Mouse (Mus musculus): ENCODE results near the gene Tlr8. TPM values are rescaled to one million over a fixed set of nuclear protein-coding genes. Genes with fewer than 3 reads are reported as not detected.
A peak's percentile ranks its signal among the peaks of the same experiment; 100 is the strongest.

The Tlr8 gene
- polyA plus RNA-seq, 2 experiments: 0.57 to 0.67 TPM

DNA sequence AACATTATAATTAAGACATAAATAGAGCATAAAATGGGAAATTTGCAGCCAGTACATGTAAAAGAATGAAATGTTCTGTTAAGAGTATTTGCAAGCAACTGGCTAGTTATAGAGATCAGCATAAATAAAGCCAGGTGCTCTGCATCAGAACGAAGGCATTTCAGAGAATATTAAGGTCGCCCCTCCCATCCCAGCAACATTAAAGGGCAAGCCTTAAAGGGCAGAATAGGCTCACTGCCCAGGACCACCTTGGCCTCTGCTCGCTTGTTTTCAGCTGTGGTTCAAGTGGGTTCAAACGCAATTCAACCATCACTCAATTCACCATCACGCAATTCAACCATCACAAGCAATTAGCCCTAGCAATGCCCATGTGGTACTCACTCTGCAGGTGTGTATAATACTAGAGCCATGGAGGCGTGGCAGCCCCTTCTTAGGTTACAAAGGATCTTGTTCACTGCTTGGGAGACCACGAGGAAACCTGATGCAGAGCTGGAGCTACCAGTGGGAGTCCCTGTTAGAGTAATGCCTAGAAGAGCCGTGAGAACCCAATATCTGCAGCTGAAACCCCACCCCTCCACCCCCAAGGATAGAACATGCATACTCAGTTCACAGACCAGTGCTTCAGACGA is 24.7 kb downstream of the Tlr8 start:
- no peaks in the 10 kb centered on the region for H3K27me3 ChIP-seq (ENCODE audit: control insufficient read depth, insufficient read depth, low read length)
- H3K4me1 ChIP-seq (ENCODE audit: control insufficient read depth, insufficient read depth, low read length): no peaks in the 10 kb centered on the region
- H3K9me3 ChIP-seq (ENCODE audit: control insufficient read depth, low read length): no peaks in the 10 kb centered on the region
- 33% methylated on average over 9 of the region's 9 CpGs for WGBS
- TF ChIP-seq POLR2A (IDR thresholded peaks at IDR 0.05; ENCODE audit: borderline replicate concordance, extremely low read depth, insufficient read depth, insufficient read length): no peak
- no peak overlapping the region for H3K4me3 ChIP-seq (replicated peaks; ENCODE audit: low read length)
- DNase-seq (ENCODE audit: low spot score) (no peak), ATAC-seq (ENCODE audit: low FRiP score, low read depth) (no peak)
- H3K4me2 ChIP-seq (replicated peaks; ENCODE audit: low read depth, low read length, severe bottlenecking): no peak overlapping the region
- H3K36me3 ChIP-seq (ENCODE audit: control insufficient read depth, insufficient read depth, low read length): no peaks in the 10 kb centered on the region
- H3K27ac ChIP-seq (replicated peaks; ENCODE audit: low read depth, low read length): no peak overlapping the region
- no peak overlapping the region for H3K9ac ChIP-seq (ENCODE audit: low read depth, low read length, severe bottlenecking)

DNA sequence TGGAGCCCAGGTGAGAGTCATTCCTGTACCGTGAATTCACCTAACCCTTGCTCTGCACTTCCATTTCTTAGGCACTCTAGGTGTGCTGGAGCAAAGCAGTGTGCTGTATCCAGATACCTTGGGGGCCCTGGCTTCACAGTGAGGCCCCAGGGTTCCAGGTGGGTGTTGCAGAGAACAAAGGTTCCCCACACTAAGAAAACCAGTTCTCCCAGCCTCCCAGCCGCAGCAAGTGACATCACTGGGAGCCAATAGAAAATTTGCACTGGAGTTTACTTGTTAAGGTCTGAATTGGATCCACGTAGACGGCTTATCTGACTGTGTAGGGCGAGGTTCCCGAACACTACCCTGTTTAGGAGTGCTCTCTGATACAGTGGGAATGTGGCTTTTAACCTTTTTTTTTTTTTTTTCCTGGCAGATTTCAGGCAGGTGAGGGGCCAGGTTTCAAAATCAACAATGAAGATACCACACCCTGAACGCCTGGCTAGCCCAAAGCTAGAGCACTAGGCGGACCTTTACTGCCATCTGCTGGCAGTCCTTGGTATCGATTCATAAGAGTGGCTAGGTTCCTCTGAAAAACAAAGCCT is 30.9 kb downstream of the Tlr8 start:
- no peak overlapping the region for H3K9ac ChIP-seq (ENCODE audit: low read depth, low read length, severe bottlenecking)
- no peaks in the 10 kb centered on the region for H3K9me3 ChIP-seq (ENCODE audit: control insufficient read depth, low read length)
- H3K27ac ChIP-seq (replicated peaks; ENCODE audit: low read depth, low read length): no peak overlapping the region
- no peak overlapping the region for H3K4me3 ChIP-seq (replicated peaks; ENCODE audit: low read length)
- H3K4me1 ChIP-seq (ENCODE audit: control insufficient read depth, insufficient read depth, low read length): no peaks in the 10 kb centered on the region
- H3K4me2 ChIP-seq (replicated peaks; ENCODE audit: low read depth, low read length, severe bottlenecking): peak overlapping the region; percentile 16
- no peak for TF ChIP-seq POLR2A (IDR thresholded peaks at IDR 0.05; ENCODE audit: borderline replicate concordance, extremely low read depth, insufficient read depth, insufficient read length)
- ATAC-seq (ENCODE audit: low FRiP score, low read depth) (peak; percentile 74), DNase-seq (ENCODE audit: low spot score) (peak; percentile 79)
- H3K27me3 ChIP-seq (ENCODE audit: control insufficient read depth, insufficient read depth, low read length): no peaks in the 10 kb centered on the region
- 30% methylated on average over 9 of the region's 9 CpGs for WGBS
- no peaks in the 10 kb centered on the region for H3K36me3 ChIP-seq (ENCODE audit: control insufficient read depth, insufficient read depth, low read length)

DNA sequence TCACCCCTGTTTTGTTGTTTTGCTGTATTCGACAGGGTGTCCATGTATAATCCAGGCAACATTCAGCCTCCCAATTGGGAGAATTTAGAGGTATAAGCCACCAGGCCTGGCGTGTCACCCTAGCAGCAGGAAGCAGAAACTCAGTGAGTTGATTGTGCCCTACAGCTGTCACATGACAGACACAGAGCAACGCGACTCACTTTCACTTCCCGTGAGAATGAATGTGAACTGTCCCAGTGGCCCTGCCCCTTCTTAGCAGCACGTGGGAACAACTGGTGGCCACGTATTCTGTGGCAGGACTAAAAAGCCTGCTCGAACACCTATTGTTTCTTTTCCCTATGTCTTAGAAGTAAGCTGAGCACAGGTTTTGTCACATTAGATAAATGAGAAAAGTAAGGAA is 33.0 kb downstream of the Tlr8 start:
- no peak overlapping the region for H3K27ac ChIP-seq (replicated peaks; ENCODE audit: low read depth, low read length)
- DNase-seq (ENCODE audit: low spot score) (no peak), ATAC-seq (ENCODE audit: low FRiP score, low read depth) (no peak)
- H3K4me1 ChIP-seq (ENCODE audit: control insufficient read depth, insufficient read depth, low read length): no peaks in the 10 kb centered on the region
- H3K4me2 ChIP-seq (replicated peaks; ENCODE audit: low read depth, low read length, severe bottlenecking): no peak overlapping the region
- 64% methylated on average over 8 of the region's 8 CpGs for WGBS
- H3K27me3 ChIP-seq (ENCODE audit: control insufficient read depth, insufficient read depth, low read length): no peaks in the 10 kb centered on the region
- no peak for TF ChIP-seq POLR2A (IDR thresholded peaks at IDR 0.05; ENCODE audit: borderline replicate concordance, extremely low read depth, insufficient read depth, insufficient read length)
- no peaks in the 10 kb centered on the region for H3K9me3 ChIP-seq (ENCODE audit: control insufficient read depth, low read length)
- H3K9ac ChIP-seq (ENCODE audit: low read depth, low read length, severe bottlenecking): no peak overlapping the region
- H3K4me3 ChIP-seq (replicated peaks; ENCODE audit: low read length): no peak overlapping the region
- H3K36me3 ChIP-seq (ENCODE audit: control insufficient read depth, insufficient read depth, low read length): no peaks in the 10 kb centered on the region

DNA sequence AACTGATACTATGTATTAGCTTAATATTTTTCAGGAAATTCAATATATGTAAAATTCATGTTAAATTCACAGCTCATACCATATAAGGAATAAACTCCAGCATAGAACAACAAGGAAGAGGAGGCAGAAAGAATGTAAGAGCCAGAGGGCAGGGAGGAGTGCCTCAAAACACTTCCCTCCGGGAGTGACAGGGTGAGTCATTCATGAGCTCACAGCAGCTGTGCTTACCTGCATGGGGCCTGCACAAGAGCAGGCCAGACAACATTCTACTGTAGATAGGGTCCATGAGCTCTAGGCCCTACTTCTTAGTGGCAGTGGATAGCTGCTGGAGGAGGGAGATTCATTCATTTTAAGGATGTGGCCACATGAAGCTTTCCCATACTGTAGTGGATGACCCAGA is 34.3 kb downstream of the Tlr8 start:
- 40% methylated on average over 1 of the region's 1 CpGs for WGBS
- no peak for TF ChIP-seq POLR2A (IDR thresholded peaks at IDR 0.05; ENCODE audit: borderline replicate concordance, extremely low read depth, insufficient read depth, insufficient read length)
- no peak for DNase-seq (ENCODE audit: low spot score)

DNA sequence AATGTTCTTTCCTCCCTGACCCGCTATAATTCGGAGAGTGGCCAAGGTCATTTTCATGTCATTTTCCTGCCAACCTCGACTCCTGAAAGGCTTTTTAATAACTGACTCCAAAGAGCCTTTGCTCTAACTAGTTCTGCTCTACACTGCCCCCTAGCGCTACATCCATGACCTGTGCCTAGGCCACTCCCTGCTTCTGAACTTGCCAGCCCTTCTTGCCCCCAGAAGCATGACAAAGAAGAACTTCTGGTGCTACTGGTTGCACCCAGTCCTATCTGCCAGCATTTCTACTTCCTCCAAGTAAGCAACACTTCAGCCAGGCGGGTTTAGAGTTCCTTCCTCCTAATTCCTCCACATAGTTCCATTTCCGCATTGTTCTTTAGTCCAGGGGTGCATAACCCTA is 34.9 kb downstream of the Tlr8 start:
- Histone ChIP-seq H3K4me2 (replicated peaks; ENCODE audit: low read depth, low read length, severe bottlenecking) (no peak overlapping the region), H3K27ac (replicated peaks; ENCODE audit: low read depth, low read length) (no peak overlapping the region), H3K4me1 (ENCODE audit: control insufficient read depth, insufficient read depth, low read length) (no peaks in the 10 kb centered on the region), H3K36me3 (ENCODE audit: control insufficient read depth, insufficient read depth, low read length) (no peaks in the 10 kb centered on the region), H3K9ac (ENCODE audit: low read depth, low read length, severe bottlenecking) (no peak overlapping the region), H3K4me3 (replicated peaks; ENCODE audit: low read length) (no peak overlapping the region), H3K9me3 (ENCODE audit: control insufficient read depth, low read length) (no peaks in the 10 kb centered on the region), H3K27me3 (ENCODE audit: control insufficient read depth, insufficient read depth, low read length) (no peaks in the 10 kb centered on the region)
- ATAC-seq (ENCODE audit: low FRiP score, low read depth) (no peak), DNase-seq (ENCODE audit: low spot score) (no peak)
- 45% methylated on average over 6 of the region's 6 CpGs for WGBS
- TF ChIP-seq POLR2A (IDR thresholded peaks at IDR 0.05; ENCODE audit: borderline replicate concordance, extremely low read depth, insufficient read depth, insufficient read length): no peak

More for the DNA sequence above, 34.3 kb downstream of the Tlr8 start:
- H3K9ac ChIP-seq (ENCODE audit: low read depth, low read length, severe bottlenecking): no peak overlapping the region
- H3K4me2 ChIP-seq (replicated peaks; ENCODE audit: low read depth, low read length, severe bottlenecking): no peak overlapping the region
- H3K27ac ChIP-seq (replicated peaks; ENCODE audit: low read depth, low read length): no peak overlapping the region
- no peaks in the 10 kb centered on the region for H3K9me3 ChIP-seq (ENCODE audit: control insufficient read depth, low read length)
- no peaks in the 10 kb centered on the region for H3K27me3 ChIP-seq (ENCODE audit: control insufficient read depth, insufficient read depth, low read length)
- no peaks in the 10 kb centered on the region for H3K4me1 ChIP-seq (ENCODE audit: control insufficient read depth, insufficient read depth, low read length)
- H3K4me3 ChIP-seq (replicated peaks; ENCODE audit: low read length): no peak overlapping the region
- no peak for ATAC-seq (ENCODE audit: low FRiP score, low read depth)
- H3K36me3 ChIP-seq (ENCODE audit: control insufficient read depth, insufficient read depth, low read length): no peaks in the 10 kb centered on the region

Data from limb, embryonic 14.5 days (tissue).